Mouse (Mus musculus) heart, embryonic 13.5 days (tissue): ENCODE measurements around the gene Yeats4. TPM values are rescaled to one million over a fixed set of nuclear protein-coding genes. Genes with fewer than 3 reads are reported as not detected.

Experiments
- ATAC-seq: fragments of 200-750 bp; cut with Nextera tagmentation; 2 replicates; pipeline ENCODE4 v1.8.0; 2017; ENCODE audit warnings: moderate TSS enrichment; ENCODE audit not compliant: insufficient number of reproducible peaks, low FRiP score, low TSS enrichment; ENCODE audit errors: extremely low read depth
- H3K27ac ChIP-seq: fragments of 300-500 bp; sonication (generic); replicated peaks from 2 replicates; pipeline ENCODE4 v1.5.1; 2015; ENCODE audit warnings: moderate library complexity, mild to moderate bottlenecking, inconsistent platforms
- H3K27me3 ChIP-seq: fragments of 300-500 bp; sonication (generic); replicated peaks from 2 replicates; pipeline ENCODE4 v1.6.1; 2015; ENCODE audit warnings: mild to moderate bottlenecking, inconsistent platforms
- H3K36me3 ChIP-seq: fragments of 300-500 bp; sonication (generic); 2 replicates; pipeline ENCODE4 v1.6.1; 2015; ENCODE audit warnings: mild to moderate bottlenecking, inconsistent platforms
- H3K4me1 ChIP-seq: fragments of 300-500 bp; sonication (generic); 2 replicates; pipeline ENCODE4 v1.6.1; 2015; ENCODE audit warnings: inconsistent platforms
- H3K4me2 ChIP-seq: fragments of 300-500 bp; sonication (generic); 2 replicates; pipeline ENCODE4 v1.6.1; 2015; ENCODE audit warnings: inconsistent platforms, mild to moderate bottlenecking, moderate library complexity
- H3K4me3 ChIP-seq: fragments of 300-500 bp; sonication (generic); 2 replicates; pipeline ENCODE4 v1.5.1; 2015; ENCODE audit warnings: moderate library complexity, mild to moderate bottlenecking, inconsistent platforms
- H3K9ac ChIP-seq: fragments of 300-500 bp; sonication (generic); 2 replicates; pipeline ENCODE4 v1.6.1; 2015; ENCODE audit warnings: inconsistent platforms, mild to moderate bottlenecking, moderate library complexity
- H3K9me3 ChIP-seq: fragments of 300-500 bp; sonication (generic); 2 replicates; pipeline ENCODE4 v1.6.1; 2016; ENCODE audit warnings: inconsistent platforms
- WGBS: fragments of 180-500 bp; shearing (Covaris S2); methylation state at CpG from one replicate; pipeline ENCODE4 v1.1.7; 2015; ENCODE audit warnings: mixed read lengths; 5-methylcytosine and 5-hydroxymethylcytosine counted together
- polyA plus RNA-seq: library from polyadenylated mRNA; unstranded; fragments of >200 nt; fragmentation: Nextera tagmentation; extraction: Ambion mirVana; gene quantifications from 2 replicates; pipeline ENCODE4 v1.2.1, GENCODE M21; 2015

The Yeats4 gene
- 46.6 and 54.1 TPM in 2 replicates for polyA plus RNA-seq

- H3K9ac ChIP-seq, result peak within 1 kb of the TSS; percentile 95
- WGBS, result 1% methylated on average over 63 of the region's 63 CpGs
- peak within 1 kb of the TSS; percentile 94 for H3K4me2 ChIP-seq
- peak within 1 kb of the TSS; percentile 74 for H3K4me3 ChIP-seq
- no peaks in the 10 kb centered on the region for H3K27me3 ChIP-seq
- peak within 1 kb of the TSS; percentile 98 for H3K27ac ChIP-seq
- no peaks in the 10 kb centered on the region for H3K9me3 ChIP-seq
- peak; percentile 91 for ATAC-seq
- H3K4me1 ChIP-seq, result peaks cover 20% of the 10 kb centered on the region
- H3K36me3 ChIP-seq, result peaks cover 36% of the 10 kb centered on the region
Observed at GRCm38 (mm10) chr10:117224102-117224990, at the start of gene Yeats4. Gene Yeats4, minus strand, starts transcription at chr10:117224507.

GRCm38 (mm10) chr10:117272023-117272422, 47.7 kb upstream of the Yeats4 start:
- Histone ChIP-seq H3K9me3 (no peaks in the 10 kb centered on the region), H3K4me1 (no peaks in the 10 kb centered on the region), H3K36me3 (no peaks in the 10 kb centered on the region), H3K9ac (no peak overlapping the region), H3K27ac (no peak overlapping the region), H3K4me2 (no peak overlapping the region), H3K27me3 (peaks cover 14% of the 10 kb centered on the region; the same call in 1 of the 2 replicates), H3K4me3 (no peak overlapping the region)
- ATAC-seq, result no peak

DNA sequence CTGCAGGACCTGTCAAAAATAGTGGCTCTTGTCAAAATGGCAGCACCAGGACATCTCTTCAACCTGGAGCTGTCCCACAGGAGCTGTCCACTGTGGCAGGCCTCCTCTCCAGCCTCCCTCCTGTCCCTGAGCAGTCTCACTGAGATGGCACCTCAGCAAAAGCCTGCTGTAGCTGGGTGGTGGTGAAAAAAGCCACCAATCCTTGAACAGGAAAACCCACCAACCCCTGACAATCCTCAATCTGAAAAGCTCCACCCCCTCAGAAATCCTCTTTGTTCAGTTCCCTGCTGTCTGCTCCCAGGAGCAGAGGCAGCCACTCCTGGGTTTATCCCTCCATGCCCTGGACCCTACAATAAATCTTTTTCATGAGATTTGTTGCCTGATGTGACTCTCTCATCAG, 35.6 kb upstream of the Yeats4 start:
- Histone ChIP-seq H3K27me3 (peaks cover 3% of the 10 kb centered on the region; the same call in 1 of the 2 replicates), H3K9ac (no peak overlapping the region), H3K4me3 (no peak overlapping the region), H3K9me3 (peaks cover 22% of the 10 kb centered on the region), H3K4me1 (no peaks in the 10 kb centered on the region), H3K4me2 (no peak overlapping the region), H3K27ac (no peak overlapping the region), H3K36me3 (no peaks in the 10 kb centered on the region)
- no peak for ATAC-seq

GRCm38 (mm10) chr10:117238603-117239002, 14.3 kb upstream of the Yeats4 start, which contains the start of gene 9530003J23Rik:
Gene 9530003J23Rik, minus strand, starts transcription at chr10:117238703.
- Histone ChIP-seq H3K27ac (no peak within 1 kb of the TSS), H3K9ac (no peak within 1 kb of the TSS), H3K4me3 (no peak within 1 kb of the TSS), H3K4me1 (peaks cover 3% of the 10 kb centered on the region; the same call in 1 of the 2 replicates), H3K27me3 (peaks cover under 1% of the 10 kb centered on the region; the same call in 1 of the 2 replicates), H3K36me3 (no peaks in the 10 kb centered on the region), H3K9me3 (no peaks in the 10 kb centered on the region), H3K4me2 (no peak within 1 kb of the TSS)
- no peak for ATAC-seq
- WGBS, result 81% methylated on average over 12 of the region's 12 CpGs

DNA sequence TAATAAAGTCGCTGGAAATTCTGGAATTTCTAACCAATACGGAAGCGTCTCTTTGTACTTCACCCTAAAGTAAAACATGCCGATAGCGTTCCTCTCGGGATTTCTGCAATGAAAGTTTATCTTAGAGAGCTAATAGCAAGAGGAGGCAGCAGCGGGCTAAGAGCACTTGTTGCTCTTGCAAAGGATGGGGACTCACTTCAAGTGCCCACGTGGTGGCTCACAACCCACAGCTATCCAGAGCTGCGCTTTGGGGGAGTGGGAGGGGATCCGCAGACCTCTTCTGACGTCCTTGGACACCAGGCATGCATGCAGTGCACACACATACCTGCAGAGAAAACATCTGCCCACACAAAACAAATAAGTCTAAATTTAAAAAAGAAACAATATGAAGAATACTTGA, 11.6 kb upstream of the Yeats4 start:
- H3K4me3 ChIP-seq, result no peak overlapping the region
- H3K9me3 ChIP-seq, result no peaks in the 10 kb centered on the region
- no peaks in the 10 kb centered on the region for H3K36me3 ChIP-seq
- no peak overlapping the region for H3K9ac ChIP-seq
- no peak for ATAC-seq
- peaks cover 3% of the 10 kb centered on the region; the same call in 1 of the 2 replicates for H3K4me1 ChIP-seq
- no peaks in the 10 kb centered on the region; the same call in 1 of the 2 replicates for H3K27me3 ChIP-seq
- WGBS, result 44% methylated on average over 11 of the region's 11 CpGs
- H3K27ac ChIP-seq, result no peak overlapping the region
- H3K4me2 ChIP-seq, result peak overlapping the region; percentile 35

DNA sequence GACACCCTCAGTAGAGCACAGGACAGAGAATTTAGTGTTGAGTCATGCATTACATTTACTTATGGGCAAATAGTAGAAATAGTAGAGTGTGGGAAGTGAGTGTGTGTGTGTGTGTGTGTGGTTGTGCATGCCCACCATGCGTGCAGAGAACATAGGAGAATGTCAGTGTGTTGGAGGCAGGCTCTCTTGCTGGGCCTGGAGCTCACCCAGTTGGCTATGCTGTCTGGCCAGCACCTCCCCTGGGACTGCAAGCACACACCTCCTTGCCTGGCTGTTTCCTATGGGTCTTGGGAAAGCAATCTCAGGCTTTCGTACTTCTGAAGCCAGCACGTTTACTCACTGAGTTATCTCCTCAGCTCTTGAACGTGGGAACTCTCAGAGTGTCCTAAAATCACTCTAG, 10.5 kb upstream of the Yeats4 start:
- peaks cover 3% of the 10 kb centered on the region; the same call in 1 of the 2 replicates for H3K4me1 ChIP-seq
- no peaks in the 10 kb centered on the region for H3K9me3 ChIP-seq
- H3K4me3 ChIP-seq, result no peak overlapping the region
- ATAC-seq, result no peak
- 57% methylated on average over 4 of the region's 4 CpGs for WGBS
- no peak overlapping the region for H3K4me2 ChIP-seq
- peaks cover 8% of the 10 kb centered on the region; the same call in 1 of the 2 replicates for H3K27me3 ChIP-seq
- H3K36me3 ChIP-seq, result no peaks in the 10 kb centered on the region
- no peak overlapping the region for H3K27ac ChIP-seq
- H3K9ac ChIP-seq, result no peak overlapping the region

GRCm38 (mm10) chr10:117229826-117230225, 5.5 kb upstream of the Yeats4 start:
- 70% methylated on average over 16 of the region's 16 CpGs for WGBS
- no peaks in the 10 kb centered on the region for H3K9me3 ChIP-seq
- H3K4me3 ChIP-seq, result no peak overlapping the region
- peaks cover 4% of the 10 kb centered on the region for H3K4me1 ChIP-seq
- H3K4me2 ChIP-seq, result peak overlapping the region; percentile 35
- H3K9ac ChIP-seq, result no peak overlapping the region
- no peak overlapping the region for H3K27ac ChIP-seq
- no peak for ATAC-seq
- H3K36me3 ChIP-seq, result no peaks in the 10 kb centered on the region
- H3K27me3 ChIP-seq, result peaks cover 8% of the 10 kb centered on the region; the same call in 1 of the 2 replicates

- Histone ChIP-seq H3K9me3 (no peaks in the 10 kb centered on the region), H3K4me1 (peaks cover 20% of the 10 kb centered on the region), H3K36me3 (peaks cover 19% of the 10 kb centered on the region), H3K4me3 (no peak overlapping the region), H3K27me3 (peaks cover 8% of the 10 kb centered on the region; the same call in 1 of the 2 replicates), H3K9ac (no peak overlapping the region), H3K27ac (no peak overlapping the region), H3K4me2 (no peak overlapping the region)
- WGBS, result 73% methylated on average over 3 of the region's 3 CpGs
- ATAC-seq, result no peak
Observed at GRCm38 (mm10) chr10:117226002-117226401, 1.7 kb upstream of the Yeats4 start.

DNA sequence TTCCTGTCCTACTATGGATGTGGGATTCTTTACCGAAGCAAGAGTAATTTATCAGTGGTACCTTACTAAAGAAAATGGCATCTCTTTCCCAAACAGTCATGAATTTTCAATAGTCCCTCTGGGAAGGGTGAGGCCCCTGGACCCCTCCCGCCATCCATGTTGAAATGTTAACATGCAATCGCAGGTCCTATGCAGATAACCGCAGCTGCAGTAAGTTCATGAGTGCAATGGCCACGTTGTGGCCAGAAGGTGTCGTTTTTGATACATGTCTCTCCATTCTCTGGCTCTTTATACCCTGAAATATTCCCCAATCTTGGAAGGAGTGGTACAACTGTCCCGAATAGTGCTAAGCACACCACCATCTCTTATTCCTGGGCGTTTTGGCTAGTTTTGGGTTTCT, 787 bp upstream of the Yeats4 start:
- H3K4me1 ChIP-seq, result peaks cover 20% of the 10 kb centered on the region
- peak overlapping the region; percentile 74 for H3K4me3 ChIP-seq
- no peak overlapping the region for H3K9ac ChIP-seq
- no peaks in the 10 kb centered on the region for H3K9me3 ChIP-seq
- H3K27ac ChIP-seq, result peak overlapping the region; percentile 98; the same call in 1 of the 2 replicates
- peaks cover 28% of the 10 kb centered on the region for H3K36me3 ChIP-seq
- 47% methylated on average over 8 of the region's 8 CpGs for WGBS
- H3K4me2 ChIP-seq, result peak overlapping the region; percentile 94
- H3K27me3 ChIP-seq, result 0 out of 2 replicates have a peak, but pooled peaks cover 4% of the 10 kb centered on the region
- ATAC-seq, result no peak

GRCm38 (mm10) chr10:117223758-117224101, 577 bp downstream of the Yeats4 start:
- peaks cover 20% of the 10 kb centered on the region for H3K4me1 ChIP-seq
- peaks cover 39% of the 10 kb centered on the region for H3K36me3 ChIP-seq
- H3K27ac ChIP-seq, result peak overlapping the region; percentile 98; the same call in 1 of the 2 replicates
- ATAC-seq, result no peak
- H3K9ac ChIP-seq, result peak overlapping the region; percentile 95
- no peaks in the 10 kb centered on the region for H3K9me3 ChIP-seq
- WGBS, result 1% methylated on average over 9 of the region's 9 CpGs
- peak overlapping the region; percentile 74 for H3K4me3 ChIP-seq
- H3K4me2 ChIP-seq, result peak overlapping the region; percentile 94
- no peaks in the 10 kb centered on the region for H3K27me3 ChIP-seq

DNA sequence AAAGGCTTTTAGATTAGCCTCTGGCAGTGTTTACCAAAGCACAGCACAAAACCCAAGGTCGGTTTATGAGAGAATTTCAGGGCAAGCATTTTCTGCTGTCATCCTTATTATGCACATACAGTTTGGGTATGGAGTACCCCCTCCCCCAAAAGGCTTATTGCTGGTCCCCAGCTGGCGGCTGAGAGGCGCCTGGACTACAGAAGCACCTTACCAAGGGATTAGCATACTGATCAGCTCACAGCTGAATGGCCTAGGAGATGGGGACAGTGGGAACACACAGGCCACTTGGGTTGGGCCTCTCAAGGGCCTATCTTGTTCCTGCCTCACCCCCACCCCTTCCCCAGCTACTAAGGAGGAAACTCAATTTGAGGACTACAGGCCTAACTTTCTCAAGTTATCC, 1.5 kb downstream of the Yeats4 start:
- Histone ChIP-seq H3K9ac (peak overlapping the region; percentile 71), H3K9me3 (no peaks in the 10 kb centered on the region), H3K4me3 (peak overlapping the region; percentile 74; the same call in 1 of the 2 replicates), H3K27me3 (no peaks in the 10 kb centered on the region), H3K27ac (no peak overlapping the region), H3K4me1 (peaks cover 20% of the 10 kb centered on the region), H3K36me3 (peaks cover 48% of the 10 kb centered on the region), H3K4me2 (peak overlapping the region; percentile 94)
- no peak for ATAC-seq
- 77% methylated on average over 3 of the region's 3 CpGs for WGBS
